ENCODE assay signal across 8 mouse cellular contexts in genomic region chr1:118388757-118389453, GRCm38 (mm10). TPM values are rescaled to one million over a fixed set of nuclear protein-coding genes. Genes with fewer than 3 reads are reported as not detected.
DNase-seq lines count a peak whose midpoint lies in the region; ATAC-seq lines count a peak whose summit lies in the region.

Gene Clasp1, plus strand, starts transcription at chr1:118389058.

- peak; percentile 95 to 98 for DNase-seq in adrenal gland, adult (ENCODE audit: inconsistent age in 2 of 2, low spot score in 1 of 2)
- DNase-seq in embryo, embryonic 10.5 days (ENCODE audit: low spot score): peak; percentile 98
- peak; percentile 92 for DNase-seq in gastrocnemius, postnatal 14 days
- DNase-seq in left cerebral cortex, postnatal 10 days (ENCODE audit: extremely low spot score in 1 of 2, low spot score in 2 of 2): peak; percentile 96 to 97
- peak; percentile 94 for DNase-seq in right cerebral cortex, postnatal 25 days
- peak; percentile 89 to 93 for DNase-seq in urinary bladder, postnatal 4 days (ENCODE audit: low spot score in 2 of 2)

- intact Hi-C loops in gastrocnemius, postnatal 14 days (cut with DNase I; ENCODE audit: low total_unique reads): loop anchor here (5.0 to 10.0 kb wide), 2 partner anchors 54 to 63 kb away; no protein-coding TSS in a partner anchor
- intact Hi-C loops in left cerebral cortex, postnatal 10 days (cut with DNase I): loop anchor here (2.0 kb wide), 1 partner anchor 70 kb away; no protein-coding TSS in a partner anchor

- ATAC-seq in inflammation-experienced regulatory T-cells, adult 6 months: peak; percentile 84
- peak; percentile 87 for ATAC-seq in megakaryocyte-erythroid progenitor cell, adult 5-6 weeks (replicated peaks; ENCODE audit: low FRiP score, low TSS enrichment, poor library complexity, severe bottlenecking)

RNA-seq across cellular contexts. Expression of gene Clasp1, which starts in this region (rescaled TPM):
- 10 to 100 TPM; 53.0 to 66.0 TPM for total RNA-seq in gastrocnemius, postnatal 14 days (2021)
- 10 to 100 TPM; 40.7 to 65.0 (median 41.0) TPM for polyA plus RNA-seq in inflammation-experienced regulatory T-cells, adult 6 months (2017; shearing (Covaris generic))
- total RNA-seq in left cerebral cortex, postnatal 10 days (2021): 100 to 1,000 TPM; 143 to 154 TPM
- total RNA-seq in megakaryocyte-erythroid progenitor cell, adult 5-6 weeks (2014; fragmentation: Nextera tagmentation): 92.6 and 101 TPM in 2 replicates
- total RNA-seq in megakaryocyte-erythroid progenitor cell, adult 5-6 weeks (2017): 55.3 and 57.6 TPM in 2 replicates

Comparison
In these comparisons a context has a peak if more than half of its experiments do, and no peak if none do; other contexts are left out.
1. Peak in every context shown above with its lines: DNase-seq and ATAC-seq.